In genomic region chr2:52858529-52859465, GRCm38 (mm10) we compare ENCODE assay signal across 7 mouse cellular contexts. TPM values are rescaled to one million over a fixed set of nuclear protein-coding genes. Genes with fewer than 3 reads are reported as not detected.
DNase-seq lines count a peak whose midpoint lies in the region; ATAC-seq lines count a peak whose summit lies in the region.

No protein-coding gene starts in this region.

- peak overlapping the region; percentile 98 for H3K9ac ChIP-seq in hindbrain, embryonic 16.5 days (ENCODE audit: low read depth, low read length)
- H3K9ac ChIP-seq in stomach, embryonic 15.5 days, result peak overlapping the region; percentile 81

- H3K36me3 ChIP-seq in hindbrain, embryonic 16.5 days (ENCODE audit: control insufficient read depth, insufficient read depth, low read length), result no peaks in the 10 kb centered on the region
- H3K36me3 ChIP-seq in midbrain, embryonic 10.5 days, result peaks cover 4% of the 10 kb centered on the region; the same call in 1 of the 2 replicates
- H3K36me3 ChIP-seq in stomach, embryonic 15.5 days, result no peaks in the 10 kb centered on the region

- H3K4me1 ChIP-seq in hindbrain, embryonic 16.5 days (ENCODE audit: control insufficient read depth, insufficient read depth, low read depth, low read length), result peaks cover 31% of the 10 kb centered on the region
- H3K4me1 ChIP-seq in midbrain, embryonic 10.5 days, result peaks cover 43% of the 10 kb centered on the region
- H3K4me1 ChIP-seq in stomach, embryonic 15.5 days, result 0 out of 2 replicates have a peak, but pooled peaks cover 7% of the 10 kb centered on the region

- H3K4me3 ChIP-seq in hindbrain, embryonic 16.5 days (ENCODE audit: low read length), result peak overlapping the region; percentile 99
- peak overlapping the region; percentile 94 for H3K4me3 ChIP-seq in midbrain, embryonic 10.5 days
- peak overlapping the region; percentile 97 for H3K4me3 ChIP-seq in stomach, embryonic 15.5 days (replicated peaks)

- WGBS in hindbrain, embryonic 16.5 days, result under 1% methylated on average over 46 of the region's 46 CpGs
- WGBS in midbrain, embryonic 10.5 days, result under 1% methylated on average over 46 of the region's 46 CpGs
- WGBS in stomach, embryonic 15.5 days, result under 1% methylated on average over 46 of the region's 46 CpGs

- no peaks in the 10 kb centered on the region for H3K9me3 ChIP-seq in hindbrain, embryonic 16.5 days (ENCODE audit: control insufficient read depth, low read length)
- no peaks in the 10 kb centered on the region for H3K9me3 ChIP-seq in midbrain, embryonic 10.5 days (replicated peaks)
- no peaks in the 10 kb centered on the region for H3K9me3 ChIP-seq in stomach, embryonic 15.5 days

- ATAC-seq in hindbrain, embryonic 16.5 days, result peak; percentile 32
- ATAC-seq in stomach, embryonic 15.5 days (ENCODE audit: insufficient read depth, low FRiP score, low read depth), result 0 out of 2 replicates have a peak, but pooled peaks have one; percentile 16

- peak; percentile 77 for DNase-seq in adrenal gland, adult 2 months
- peak; percentile 68 to 75 for DNase-seq in cerebellum, postnatal 14 days
- peak; percentile 65 for DNase-seq in gastrocnemius, postnatal 14 days
- DNase-seq in left cerebral cortex, postnatal 36 days (ENCODE audit: low spot score in 2 of 2), result peak; percentile 47 to 56
- peak; percentile 72 for DNase-seq in midbrain, embryonic 10.5 days (ENCODE audit: low spot score)

- H3K27ac ChIP-seq in hindbrain, embryonic 16.5 days (ENCODE audit: low read depth, low read length), result peak overlapping the region; percentile 94
- peak overlapping the region; percentile 97 for H3K27ac ChIP-seq in midbrain, embryonic 10.5 days (replicated peaks)
- peak overlapping the region; percentile 85 for H3K27ac ChIP-seq in stomach, embryonic 15.5 days

- H3K4me2 ChIP-seq in hindbrain, embryonic 16.5 days (ENCODE audit: low read length), result peak overlapping the region; percentile 85
- H3K4me2 ChIP-seq in stomach, embryonic 15.5 days, result peak overlapping the region; percentile 92

- intact Hi-C loops in gastrocnemius, postnatal 14 days (cut with DNase I; ENCODE audit: low total_unique reads), result loop anchor here (10.0 kb wide), 1 partner anchor 106 kb away; no protein-coding TSS in a partner anchor
- intact Hi-C loops in left cerebral cortex, postnatal 36 days (cut with DNase I), result loop anchor here (5.0 kb wide), 4 partner anchors 84 to 224 kb away; no protein-coding TSS in a partner anchor

- no peaks in the 10 kb centered on the region for H3K27me3 ChIP-seq in hindbrain, embryonic 16.5 days (replicated peaks; ENCODE audit: control insufficient read depth, insufficient read depth, low read length)
- H3K27me3 ChIP-seq in midbrain, embryonic 10.5 days (ENCODE audit: low read depth, poor library complexity, severe bottlenecking), result no peaks in the 10 kb centered on the region
- no peaks in the 10 kb centered on the region for H3K27me3 ChIP-seq in stomach, embryonic 15.5 days (replicated peaks)

RNA-seq across cellular contexts. Expression of gene Fmnl2, which starts 1.1 kb away (rescaled TPM):
- total RNA-seq in adrenal gland, adult 2 months (2021), result 10 to 100 TPM; 17.1 to 26.9 TPM
- 2.3 and 2.9 TPM in 2 replicates for polyA plus RNA-seq in adrenal gland, adult 2 months (2012; rRNA removed)
- total RNA-seq in gastrocnemius, postnatal 14 days (2021), result 1 to 10 TPM; 6.5 to 9.1 TPM
- 8.4 and 9.0 TPM in 2 replicates for polyA plus RNA-seq in hindbrain, embryonic 16.5 days (2015; fragmentation: Nextera tagmentation; extraction: Ambion mirVana)
- 10 to 100 TPM; 39.4 to 43.9 TPM for total RNA-seq in left cerebral cortex, postnatal 36 days (2021)
- 6.6 and 6.7 TPM in 2 replicates for polyA plus RNA-seq in midbrain, embryonic 10.5 days (2016; fragmentation: Nextera tagmentation; extraction: Ambion mirVana)
- 4.7 and 4.8 TPM in 2 replicates for polyA plus RNA-seq in stomach, embryonic 15.5 days (2015; fragmentation: Nextera tagmentation; extraction: Ambion mirVana)

Comparison
In these comparisons a context has a peak if more than half of its experiments do, and no peak if none do; other contexts are left out.
1. Peak in every context shown above with its lines: DNase-seq, ATAC-seq, H3K4me3 ChIP-seq and H3K27ac ChIP-seq.